24 mouse cellular contexts compared by ENCODE assay signal in genomic region chr11:79987896-79988295, GRCm38 (mm10). TPM values are rescaled to one million over a fixed set of nuclear protein-coding genes. Genes with fewer than 3 reads are reported as not detected.
DNase-seq lines count a peak whose midpoint lies in the region; ATAC-seq and TF ChIP-seq lines count a peak whose summit lies in the region.
"Had no signal": no experiment of that assay in that cellular context is flagged by ENCODE, and none has a peak within 500 bp of the region (broad histone marks: within the 10 kb centered on the region; RNA-seq: fewer than 3 reads in every experiment).

No protein-coding gene starts in this region.

- H3K27me3 ChIP-seq in MEL (ENCODE audit: control insufficient read depth in 1 of 2, insufficient read depth in 2 of 2, low read length in 2 of 2), result no peaks in the 10 kb centered on the region; a peak in 1 of 4 replicates
- H3K27me3 ChIP-seq: heart, embryonic 12.5 days; heart, embryonic 15.5 days had no signal

- no peak overlapping the region for H3K9ac ChIP-seq in MEL (ENCODE audit: control insufficient read depth, low read depth, low read length, poor library complexity, severe bottlenecking)
- H3K9ac ChIP-seq: forebrain, postnatal 0 days; heart, embryonic 12.5 days; heart, embryonic 15.5 days; hindbrain, embryonic 14.5 days had no signal

- no peak for ATAC-seq in erythroid progenitor cell, adult 5-6 weeks (replicated peaks; ENCODE audit: low FRiP score, poor library complexity, severe bottlenecking)
- ATAC-seq: CD4-positive, CD25-positive, alpha-beta regulatory T cell, adult 4 months; forebrain, embryonic 14.5 days; forebrain, postnatal 0 days; hindbrain, postnatal 0 days; inflammation-experienced regulatory T-cells, adult 6 months; intestine, embryonic 16.5 days had no signal

- TF ChIP-seq RAD21 in MEL (IDR thresholded peaks at IDR 0.05; ENCODE audit: low read depth, low read length), result no peak

- peak; percentile 32 for DNase-seq in ovary, adult 18-20 months (ENCODE audit: low spot score)
- DNase-seq in ovary, postnatal 14 days (ENCODE audit: low spot score), result no peak
- DNase-seq in MEL (ENCODE audit: low read depth, low spot score), result no peak
- peak; percentile 37 for DNase-seq in R1 (ENCODE audit: low read depth, low spot score)
- peak; percentile 44 for DNase-seq in adrenal gland, postnatal 10 days
- no peak for DNase-seq in cerebellum, postnatal 25 days
- DNase-seq: cerebellum, adult 11-12 months; cerebellum, adult 8-10 months; cerebellum, postnatal 10 days; forebrain, postnatal 0 days; gastrocnemius, postnatal 25 days; heart, adult 18-20 months; heart, postnatal 10 days; heart, postnatal 4 days; kidney, adult 18-20 months had no signal

- no peak for TF ChIP-seq POLR2A in MEL (IDR thresholded peaks at IDR 0.05; ENCODE audit: control insufficient read depth in 1 of 2, insufficient read depth in 1 of 2, low read depth in 1 of 2, low read length in 2 of 2, poor library complexity in 1 of 2)

- H3K36me3 ChIP-seq in MEL (ENCODE audit: control insufficient read depth in 1 of 2, insufficient read depth in 2 of 2, low read length in 2 of 2), result peaks cover 0 to 15% of the 10 kb centered on the region in 2 experiments; a peak in 2 of 4 replicates
- H3K36me3 ChIP-seq: heart, embryonic 12.5 days; heart, embryonic 15.5 days had no signal

- no peaks in the 10 kb centered on the region for H3K9me3 ChIP-seq in MEL (replicated peaks; ENCODE audit: insufficient read depth, low read length)
- H3K9me3 ChIP-seq: heart, embryonic 12.5 days; heart, embryonic 15.5 days had no signal

- H3K4me3 ChIP-seq in MEL (ENCODE audit: control insufficient read depth in 1 of 2, insufficient read depth in 1 of 2, low read depth in 2 of 2, low read length in 2 of 2), result no peak overlapping the region
- H3K4me3 ChIP-seq: heart, embryonic 12.5 days; heart, embryonic 15.5 days had no signal

- no peak for TF ChIP-seq CTCF in MEL (IDR thresholded peaks at IDR 0.05 in 2 of 3, conservative IDR thresholded peaks at IDR 0.05 in 1 of 3; ENCODE audit: control insufficient read depth in 1 of 3, insufficient read depth in 1 of 3, low read depth in 2 of 3, low read length in 3 of 3, poor library complexity in 1 of 3, severe bottlenecking in 1 of 3)

- H3K79me2 ChIP-seq in MEL (ENCODE audit: control insufficient read depth, insufficient read depth, low read length, poor library complexity), result peaks cover 4% of the 10 kb centered on the region; the same call in 1 of the 2 replicates

- no peak overlapping the region for H3K27ac ChIP-seq in MEL (ENCODE audit: control insufficient read depth, low read depth, low read length)
- H3K27ac ChIP-seq: heart, embryonic 15.5 days; hindbrain, embryonic 14.5 days; hindbrain, postnatal 0 days had no signal

- peaks cover 0 to 7% of the 10 kb centered on the region in 2 experiments; a peak in 1 of 4 replicates for H3K4me1 ChIP-seq in MEL (ENCODE audit: control insufficient read depth in 1 of 2, insufficient read depth in 2 of 2, low read length in 2 of 2)
- H3K4me1 ChIP-seq: heart, embryonic 12.5 days; heart, embryonic 15.5 days had no signal

- no peak for TF ChIP-seq EP300 in MEL (IDR thresholded peaks at IDR 0.05; ENCODE audit: low read depth in 1 of 2, low read length in 2 of 2)

TF ChIP-seq in MEL, 35 proteins besides CTCF, POLR2A, EP300 and RAD21:
- TF ChIP-seq MEF2A (IDR thresholded peaks at IDR 0.05; ENCODE audit: extremely low read depth, insufficient replicate concordance, low read depth, low read length, poor library complexity, severe bottlenecking), result no peak
- TF ChIP-seq GATA1 (IDR thresholded peaks at IDR 0.05; ENCODE audit: low read depth, low read length), result no peak
- 0 out of 2 replicates have a peak, but pooled peaks have one; percentile 46 for TF ChIP-seq TBP (IDR thresholded peaks at IDR 0.05; ENCODE audit: low read depth, low read length)
TF ChIP-seq in MEL: peak in this region for 1.

RNA-seq across cellular contexts. Expression of gene Suz12, which starts 5.0 kb away (rescaled TPM):
- 33.2 and 35.6 TPM in 2 replicates for total RNA-seq in MEL (2012; rRNA removed)
- 100 to 1,000 TPM in 1 of 2 experiments, 10 to 100 TPM in 1; 43.9 to 191 TPM for polyA plus RNA-seq in MEL (2012; ENCODE audit: insufficient read depth in 1 of 2, insufficient read length in 2 of 2, low read depth in 1 of 2, low replicate concordance in 2 of 2, missing spikeins in 1 of 2)
- 10 to 100 TPM; 52.7 to 54.0 TPM for total RNA-seq in adrenal gland, postnatal 10 days (2021)
- total RNA-seq in erythroid progenitor cell, adult 5-6 weeks (2015; ENCODE audit: low replicate concordance), result 146 and 189 TPM in 2 replicates
- 117 and 168 TPM in 2 replicates for total RNA-seq in erythroid progenitor cell, adult 5-6 weeks (2017; ENCODE audit: low replicate concordance)

RNA-seq across cellular contexts. Expression of gene Utp6, which starts 25.7 kb away (rescaled TPM):
- 93.8 and 97.9 TPM in 2 replicates for total RNA-seq in MEL (2012; rRNA removed)
- 10 to 100 TPM in 1 of 2 experiments, not detected in 1; 88.6 TPM for polyA plus RNA-seq in MEL (2012; ENCODE audit: insufficient read depth in 1 of 2, insufficient read length in 2 of 2, low read depth in 1 of 2, low replicate concordance in 2 of 2, missing spikeins in 1 of 2)
- total RNA-seq in adrenal gland, postnatal 10 days (2021), result 10 to 100 TPM; 31.3 to 32.4 TPM
- total RNA-seq in erythroid progenitor cell, adult 5-6 weeks (2015; ENCODE audit: low replicate concordance), result 8.3 and 20.5 TPM in 2 replicates
- total RNA-seq in erythroid progenitor cell, adult 5-6 weeks (2017; ENCODE audit: low replicate concordance), result 12.3 and 12.8 TPM in 2 replicates

Comparison
In these comparisons a context has a peak if more than half of its experiments do, and no peak if none do; other contexts are left out.
1. DNase-seq: peak in ovary, adult 18-20 months (single experiment), R1 (single experiment) and adrenal gland, postnatal 10 days (single experiment); none in ovary, postnatal 14 days (single experiment), MEL (single experiment) and cerebellum, postnatal 25 days (0 of 2).